Comparison of ENCODE assay signal across 27 mouse cellular contexts in genomic region chr7:127822494-127822893, GRCm38 (mm10). TPM values are rescaled to one million over a fixed set of nuclear protein-coding genes. Genes with fewer than 3 reads are reported as not detected.
A peak's percentile ranks its signal among the peaks of the same experiment; 100 is the strongest.
DNase-seq lines count a peak whose midpoint lies in the region; ATAC-seq and TF ChIP-seq lines count a peak whose summit lies in the region.
"Had no signal": no experiment of that assay in that cellular context is flagged by ENCODE, and none has a peak within 500 bp of the region (broad histone marks: within the 10 kb centered on the region; RNA-seq: fewer than 3 reads in every experiment).

No protein-coding gene starts in this region.

- H3K9ac ChIP-seq in hindbrain, embryonic 14.5 days = 0 out of 2 replicates have a peak overlapping the region, but pooled peaks have one; percentile 96
- no peak overlapping the region for H3K9ac ChIP-seq in hindbrain, embryonic 11.5 days (ENCODE audit: low read depth, low read length)
- H3K9ac ChIP-seq in midbrain, embryonic 13.5 days (replicated peaks) = no peak overlapping the region
- H3K9ac ChIP-seq: stomach, embryonic 15.5 days had no signal

- TF ChIP-seq CTCF in olfactory bulb, adult 2 months (IDR thresholded peaks at IDR 0.05; ENCODE audit: insufficient read depth, low read depth, low read length) = no peak

- no peak for ATAC-seq in hindbrain, embryonic 14.5 days (ENCODE audit: low FRiP score)
- ATAC-seq in hindbrain, embryonic 11.5 days (ENCODE audit: low FRiP score) = no peak
- ATAC-seq in midbrain, embryonic 13.5 days = no peak
- ATAC-seq in activated CD4-positive, CD25-positive, alpha-beta regulatory T cell, adult 4 months = no peak
- ATAC-seq: intestine, embryonic 16.5 days had no signal

- peaks cover 13% of the 10 kb centered on the region for H3K4me1 ChIP-seq in hindbrain, embryonic 14.5 days (replicated peaks; ENCODE audit: control insufficient read depth, insufficient read depth, low read length)
- H3K4me1 ChIP-seq in hindbrain, embryonic 11.5 days (replicated peaks; ENCODE audit: control insufficient read depth, insufficient read depth, low read length) = no peaks in the 10 kb centered on the region
- peaks cover 34% of the 10 kb centered on the region for H3K4me1 ChIP-seq in midbrain, embryonic 13.5 days (replicated peaks)
- H3K4me1 ChIP-seq in midbrain, embryonic 10.5 days = peaks cover 37% of the 10 kb centered on the region
- H3K4me1 ChIP-seq in olfactory bulb, adult 2 months (ENCODE audit: control insufficient read depth, insufficient read depth, low read length) = peaks cover 32% of the 10 kb centered on the region

- H3K36me3 ChIP-seq in hindbrain, embryonic 14.5 days (replicated peaks; ENCODE audit: control insufficient read depth, insufficient read depth) = peaks cover 3% of the 10 kb centered on the region
- no peaks in the 10 kb centered on the region for H3K36me3 ChIP-seq in hindbrain, embryonic 11.5 days (ENCODE audit: control insufficient read depth, insufficient read depth, low read length)
- 0 out of 2 replicates have a peak, but pooled peaks cover 2% of the 10 kb centered on the region for H3K36me3 ChIP-seq in midbrain, embryonic 13.5 days
- H3K36me3 ChIP-seq in midbrain, embryonic 10.5 days = 0 out of 2 replicates have a peak, but pooled peaks cover 3% of the 10 kb centered on the region
- H3K36me3 ChIP-seq: stomach, embryonic 15.5 days had no signal

- peak overlapping the region; percentile 84; the same call in 1 of the 2 replicates for H3K4me2 ChIP-seq in hindbrain, embryonic 14.5 days (replicated peaks)
- no peak overlapping the region for H3K4me2 ChIP-seq in hindbrain, embryonic 11.5 days (replicated peaks; ENCODE audit: low read depth, low read length)
- peak overlapping the region; percentile 72 for H3K4me2 ChIP-seq in midbrain, embryonic 13.5 days (replicated peaks)
- H3K4me2 ChIP-seq: heart, embryonic 11.5 days had no signal

- no peak overlapping the region for H3K4me3 ChIP-seq in hindbrain, embryonic 14.5 days (replicated peaks; ENCODE audit: low read length)
- no peak overlapping the region for H3K4me3 ChIP-seq in hindbrain, embryonic 11.5 days (ENCODE audit: low read depth, low read length)
- no peak overlapping the region for H3K4me3 ChIP-seq in midbrain, embryonic 13.5 days (replicated peaks)
- no peak overlapping the region for H3K4me3 ChIP-seq in midbrain, embryonic 10.5 days
- H3K4me3 ChIP-seq in olfactory bulb, adult 2 months (ENCODE audit: insufficient read depth, low read depth, low read length) = peak overlapping the region; percentile 97
- H3K4me3 ChIP-seq: stomach, embryonic 15.5 days had no signal

- H3K27me3 ChIP-seq in hindbrain, embryonic 14.5 days (ENCODE audit: control insufficient read depth, insufficient read depth, low read length) = no peaks in the 10 kb centered on the region
- H3K27me3 ChIP-seq in hindbrain, embryonic 11.5 days (ENCODE audit: control insufficient read depth, insufficient read depth, low read length) = no peaks in the 10 kb centered on the region
- H3K27me3 ChIP-seq in midbrain, embryonic 13.5 days = no peaks in the 10 kb centered on the region
- H3K27me3 ChIP-seq in midbrain, embryonic 10.5 days (ENCODE audit: low read depth, poor library complexity, severe bottlenecking) = no peaks in the 10 kb centered on the region
- H3K27me3 ChIP-seq: neural tube, embryonic 13.5 days; stomach, embryonic 15.5 days had no signal

- no peak for TF ChIP-seq POLR2A in olfactory bulb, adult 2 months (IDR thresholded peaks at IDR 0.05; ENCODE audit: insufficient read depth, low read depth, low read length)

- WGBS in hindbrain, embryonic 14.5 days = 83% methylated on average over 3 of the region's 3 CpGs
- WGBS in hindbrain, embryonic 11.5 days = 94% methylated on average over 3 of the region's 3 CpGs
- WGBS in midbrain, embryonic 13.5 days = 88% methylated on average over 3 of the region's 3 CpGs
- 88% methylated on average over 3 of the region's 3 CpGs for WGBS in midbrain, embryonic 10.5 days
- WGBS in olfactory bulb, adult 2 months = 51% methylated on average over 3 of the region's 3 CpGs

- DNase-seq in cerebellum, adult 8-10 months = peak; percentile 27
- DNase-seq in cerebellum, postnatal 25 days = no peak
- no peak for DNase-seq in hindbrain, embryonic 14.5 days (ENCODE audit: low spot score)
- DNase-seq in hindbrain, embryonic 11.5 days (ENCODE audit: low spot score) = no peak
- DNase-seq in midbrain, embryonic 10.5 days (ENCODE audit: low spot score) = no peak
- DNase-seq: adrenal gland, postnatal 36 days; cerebellum, postnatal 36 days; gastrocnemius, postnatal 14 days; kidney, adult 9 months; kidney, postnatal 25 days; lung, postnatal 4 days; right cerebral cortex, adult 18-20 months; right cerebral cortex, postnatal 4 days; thymus, postnatal 25 days had no signal

- no peak overlapping the region for H3K27ac ChIP-seq in hindbrain, embryonic 14.5 days
- no peak overlapping the region for H3K27ac ChIP-seq in hindbrain, embryonic 11.5 days (ENCODE audit: low read depth, low read length)
- H3K27ac ChIP-seq in midbrain, embryonic 13.5 days = no peak overlapping the region
- H3K27ac ChIP-seq in midbrain, embryonic 10.5 days (replicated peaks) = no peak overlapping the region
- H3K27ac ChIP-seq in olfactory bulb, adult 2 months (ENCODE audit: insufficient read depth, low read depth, low read length) = peak overlapping the region; percentile 95; the same call in 1 of the 2 replicates
- H3K27ac ChIP-seq: neural tube, embryonic 13.5 days; stomach, embryonic 15.5 days had no signal

- H3K9me3 ChIP-seq in hindbrain, embryonic 14.5 days (ENCODE audit: control insufficient read depth, low read length) = no peaks in the 10 kb centered on the region
- H3K9me3 ChIP-seq in hindbrain, embryonic 11.5 days (ENCODE audit: control insufficient read depth, low read length) = no peaks in the 10 kb centered on the region
- no peaks in the 10 kb centered on the region for H3K9me3 ChIP-seq in midbrain, embryonic 13.5 days
- no peaks in the 10 kb centered on the region for H3K9me3 ChIP-seq in midbrain, embryonic 10.5 days (replicated peaks)
- H3K9me3 ChIP-seq: neural tube, embryonic 13.5 days; stomach, embryonic 15.5 days had no signal

RNA-seq across cellular contexts. Expression of gene Stx4a, which starts 1.6 kb away (rescaled TPM):
- 9.6 and 10.6 TPM in 2 replicates for polyA plus RNA-seq in hindbrain, embryonic 14.5 days (2014; fragmentation: Nextera tagmentation; extraction: Ambion mirVana)
- polyA plus RNA-seq in hindbrain, embryonic 11.5 days (2014; fragmentation: Nextera tagmentation; extraction: Ambion mirVana) = 11.6 and 15.0 TPM in 2 replicates
- polyA plus RNA-seq in midbrain, embryonic 13.5 days (2015; fragmentation: Nextera tagmentation; extraction: Ambion mirVana) = 15.6 and 24.1 TPM in 2 replicates
- 19.5 and 21.6 TPM in 2 replicates for polyA plus RNA-seq in midbrain, embryonic 10.5 days (2016; fragmentation: Nextera tagmentation; extraction: Ambion mirVana)
- not detected in 2 replicates for polyA plus RNA-seq in olfactory bulb, adult 2 months (2012; ENCODE audit: insufficient read depth, insufficient read length, low replicate concordance, missing spikeins)
- 10 to 100 TPM; 49.3 to 54.6 TPM for polyA plus RNA-seq in activated CD4-positive, CD25-positive, alpha-beta regulatory T cell, adult 4 months (2017; shearing (Covaris generic))

RNA-seq across cellular contexts. Expression of gene Stx1b, which starts 1.9 kb away (rescaled TPM):
- 59.7 and 66.2 TPM in 2 replicates for polyA plus RNA-seq in hindbrain, embryonic 14.5 days (2014; fragmentation: Nextera tagmentation; extraction: Ambion mirVana)
- 9.1 and 10.1 TPM in 2 replicates for polyA plus RNA-seq in hindbrain, embryonic 11.5 days (2014; fragmentation: Nextera tagmentation; extraction: Ambion mirVana)
- 33.3 and 34.2 TPM in 2 replicates for polyA plus RNA-seq in midbrain, embryonic 13.5 days (2015; fragmentation: Nextera tagmentation; extraction: Ambion mirVana)
- polyA plus RNA-seq in midbrain, embryonic 10.5 days (2016; fragmentation: Nextera tagmentation; extraction: Ambion mirVana) = 5.4 and 9.7 TPM in 2 replicates
- polyA plus RNA-seq in olfactory bulb, adult 2 months (2012; ENCODE audit: insufficient read depth, insufficient read length, low replicate concordance, missing spikeins) = 303 TPM in 1 of 2 replicates, not detected in the other
- polyA plus RNA-seq in activated CD4-positive, CD25-positive, alpha-beta regulatory T cell, adult 4 months (2017; shearing (Covaris generic)) = under 1 TPM in 1 of 2 experiments, not detected in 1; 0.62 TPM

RNA-seq across cellular contexts. Expression of gene Hsd3b7, which starts 22.1 kb away (rescaled TPM):
- polyA plus RNA-seq in hindbrain, embryonic 14.5 days (2014; fragmentation: Nextera tagmentation; extraction: Ambion mirVana) = 10.6 and 11.0 TPM in 2 replicates
- 7.6 and 7.8 TPM in 2 replicates for polyA plus RNA-seq in hindbrain, embryonic 11.5 days (2014; fragmentation: Nextera tagmentation; extraction: Ambion mirVana)
- 8.6 and 9.2 TPM in 2 replicates for polyA plus RNA-seq in midbrain, embryonic 13.5 days (2015; fragmentation: Nextera tagmentation; extraction: Ambion mirVana)
- polyA plus RNA-seq in midbrain, embryonic 10.5 days (2016; fragmentation: Nextera tagmentation; extraction: Ambion mirVana) = 5.0 and 7.2 TPM in 2 replicates
- not detected in 2 replicates for polyA plus RNA-seq in olfactory bulb, adult 2 months (2012; ENCODE audit: insufficient read depth, insufficient read length, low replicate concordance, missing spikeins)
- 1 to 10 TPM; 5.2 to 5.7 TPM for polyA plus RNA-seq in activated CD4-positive, CD25-positive, alpha-beta regulatory T cell, adult 4 months (2017; shearing (Covaris generic))

RNA-seq across cellular contexts. Expression of gene Gm49388, which starts 37.1 kb away (rescaled TPM):
- not detected in 2 replicates for polyA plus RNA-seq in hindbrain, embryonic 14.5 days (2014; fragmentation: Nextera tagmentation; extraction: Ambion mirVana)
- polyA plus RNA-seq in hindbrain, embryonic 11.5 days (2014; fragmentation: Nextera tagmentation; extraction: Ambion mirVana) = not detected in 2 replicates
- not detected in 2 replicates for polyA plus RNA-seq in midbrain, embryonic 13.5 days (2015; fragmentation: Nextera tagmentation; extraction: Ambion mirVana)
- polyA plus RNA-seq in midbrain, embryonic 10.5 days (2016; fragmentation: Nextera tagmentation; extraction: Ambion mirVana) = 0.35 TPM in 1 of 2 replicates, not detected in the other
- polyA plus RNA-seq in olfactory bulb, adult 2 months (2012; ENCODE audit: insufficient read depth, insufficient read length, low replicate concordance, missing spikeins) = not detected in 2 replicates
- not detected for polyA plus RNA-seq in activated CD4-positive, CD25-positive, alpha-beta regulatory T cell, adult 4 months (2017; shearing (Covaris generic))
- polyA plus RNA-seq: embryonic facial prominence, embryonic 11.5 days; forebrain, embryonic 11.5 days; heart, embryonic 11.5 days; heart, postnatal 0 days; intestine, embryonic 16.5 days; liver, adult 2 months; liver, embryonic 16.5 days; lung, embryonic 16.5 days; neural tube, embryonic 13.5 days; stomach, embryonic 15.5 days had no signal

RNA-seq across cellular contexts. Expression of gene Setd1a, which starts 46.0 kb away (rescaled TPM):
- polyA plus RNA-seq in hindbrain, embryonic 14.5 days (2014; fragmentation: Nextera tagmentation; extraction: Ambion mirVana) = 18.7 and 19.1 TPM in 2 replicates
- 21.3 and 22.4 TPM in 2 replicates for polyA plus RNA-seq in hindbrain, embryonic 11.5 days (2014; fragmentation: Nextera tagmentation; extraction: Ambion mirVana)
- polyA plus RNA-seq in midbrain, embryonic 13.5 days (2015; fragmentation: Nextera tagmentation; extraction: Ambion mirVana) = 19.7 and 22.7 TPM in 2 replicates
- 13.4 and 14.7 TPM in 2 replicates for polyA plus RNA-seq in midbrain, embryonic 10.5 days (2016; fragmentation: Nextera tagmentation; extraction: Ambion mirVana)
- 526 TPM in 1 of 2 replicates, not detected in the other for polyA plus RNA-seq in olfactory bulb, adult 2 months (2012; ENCODE audit: insufficient read depth, insufficient read length, low replicate concordance, missing spikeins)
- 1 to 10 TPM; 6.3 to 7.4 TPM for polyA plus RNA-seq in activated CD4-positive, CD25-positive, alpha-beta regulatory T cell, adult 4 months (2017; shearing (Covaris generic))
